Mouse (Mus musculus) kidney, adult 2 months (tissue): ENCODE measurements around the gene Parp9.

Experiments used
- CTCF ChIP-seq: fragments of 200-500 bp; conservative IDR thresholded peaks from 2 replicates; pipeline ENCODE4 v1.5.1; 2011; ENCODE audit warnings: low read depth, mild to moderate bottlenecking, control low read depth, low read length, moderate library complexity, mixed read lengths; ENCODE audit not compliant: insufficient read depth, insufficient read length
- POLR2A ChIP-seq: fragments of 200-500 bp; IDR thresholded peaks from one replicate; pipeline ENCODE4 v1.6.1; 2011; ENCODE audit warnings: low read depth, low read length, control low read depth

DNA sequence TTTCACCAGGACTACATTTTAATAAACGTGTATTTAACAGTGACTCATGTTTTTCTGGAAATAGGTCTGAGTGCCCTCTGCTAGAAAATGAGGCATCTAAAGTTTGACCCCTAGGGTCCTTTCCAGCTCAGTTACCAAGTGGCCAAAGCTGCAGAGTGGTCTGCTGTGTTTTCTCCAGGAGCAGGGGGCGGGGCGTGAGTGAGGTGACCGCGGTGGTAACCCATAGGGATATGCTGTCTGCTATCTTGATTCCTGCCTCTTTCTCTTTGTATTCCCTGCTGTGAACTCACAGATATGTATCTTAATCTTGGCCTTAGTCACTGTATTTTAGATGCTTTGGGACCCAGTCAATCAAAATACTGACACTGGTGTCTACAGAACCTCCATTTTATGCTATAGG is 13.9 kb upstream of the Parp9 start:
- no peak for TF ChIP-seq CTCF
- no peak for TF ChIP-seq POLR2A
